ENCODE assay signal across 13 mouse cellular contexts in the genomic region with DNA sequence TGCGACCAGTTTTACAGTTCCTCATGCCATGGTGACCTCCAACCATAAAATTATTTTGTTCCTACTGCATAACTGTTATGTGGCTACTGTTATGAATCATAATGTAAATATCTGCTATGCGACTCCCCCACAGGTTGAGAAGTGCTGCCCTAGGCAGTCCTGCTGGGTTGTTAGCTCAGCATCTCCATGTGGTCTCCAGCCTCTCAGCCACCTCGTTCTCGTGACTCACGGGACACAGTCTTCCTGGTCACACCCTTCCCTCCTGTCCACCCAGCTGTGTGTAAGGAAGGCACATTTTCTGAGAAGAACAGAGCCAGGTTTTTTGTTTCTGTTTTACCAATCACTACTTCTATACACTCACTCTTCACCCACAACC. TPM values are rescaled to one million over a fixed set of nuclear protein-coding genes. Genes with fewer than 3 reads are reported as not detected.
DNase-seq lines count a peak whose midpoint lies in the region; ATAC-seq and TF ChIP-seq lines count a peak whose summit lies in the region.
"Had no signal": no experiment of that assay in that cellular context is flagged by ENCODE, and none has a peak within 500 bp of the region (broad histone marks: within the 10 kb centered on the region; RNA-seq: fewer than 3 reads in every experiment).

No protein-coding gene starts in this region.

- TF ChIP-seq POLR2A in myocyte (IDR thresholded peaks at IDR 0.05; ENCODE audit: insufficient read length, low read depth) = no peak

- peak overlapping the region; percentile 82 for H3K4me3 ChIP-seq in megakaryocyte, embryonic 14.5 days (replicated peaks)
- no peak overlapping the region for H3K4me3 ChIP-seq in myocyte
- H3K4me3 ChIP-seq: embryonic facial prominence, embryonic 12.5 days; hindbrain, embryonic 12.5 days; limb, embryonic 13.5 days had no signal

- H3K4me1 ChIP-seq in megakaryocyte, embryonic 14.5 days = peaks cover 99% of the 10 kb centered on the region
- H3K4me1 ChIP-seq: embryonic facial prominence, embryonic 12.5 days; hindbrain, embryonic 12.5 days had no signal

- H3K36me3 ChIP-seq in megakaryocyte, embryonic 14.5 days (replicated peaks; ENCODE audit: low read length) = peaks cover 95% of the 10 kb centered on the region
- H3K36me3 ChIP-seq in myocyte (ENCODE audit: control insufficient read depth, insufficient read depth) = no peaks in the 10 kb centered on the region

- no peak for ATAC-seq in megakaryocyte, adult 5-6 weeks (ENCODE audit: poor library complexity, severe bottlenecking)
- ATAC-seq in activated CD4-positive, CD25-positive, alpha-beta regulatory T cell, adult 4 months = peak; percentile 10
- ATAC-seq: intestine, postnatal 0 days had no signal

- H3K4me2 ChIP-seq in myocyte (ENCODE audit: low read depth) = peak overlapping the region; percentile 68
- H3K4me2 ChIP-seq: embryonic facial prominence, embryonic 12.5 days; hindbrain, embryonic 12.5 days; limb, embryonic 13.5 days had no signal

- peaks cover 4% of the 10 kb centered on the region; the same call in 1 of the 2 replicates for H3K9me3 ChIP-seq in megakaryocyte, embryonic 14.5 days
- H3K9me3 ChIP-seq: embryonic facial prominence, embryonic 12.5 days; hindbrain, embryonic 12.5 days; limb, embryonic 13.5 days had no signal

- H3K79me2 ChIP-seq in myocyte (ENCODE audit: control insufficient read depth, insufficient read depth) = no peaks in the 10 kb centered on the region

- no peak overlapping the region for H3ac ChIP-seq in myocyte (ENCODE audit: control insufficient read depth, insufficient read length)

- no peaks in the 10 kb centered on the region for H3K27me3 ChIP-seq in megakaryocyte, embryonic 14.5 days (replicated peaks)
- no peaks in the 10 kb centered on the region for H3K27me3 ChIP-seq in myocyte (ENCODE audit: control insufficient read depth, insufficient read depth, insufficient read length)
- H3K27me3 ChIP-seq: embryonic facial prominence, embryonic 12.5 days; hindbrain, embryonic 12.5 days; limb, embryonic 13.5 days had no signal

- DNase-seq in CD4-positive, CD25-positive, alpha-beta regulatory T cell, adult 2 months (ENCODE audit: low read depth, low spot score) = peak; percentile 59
- DNase-seq in retina, postnatal 1 day = no peak
- DNase-seq in T-cell, adult 2 months (ENCODE audit: low spot score) = no peak
- DNase-seq: adrenal gland, adult 8-10 months; midbrain, embryonic 14.5 days had no signal

TF ChIP-seq in myocyte, 11 proteins besides CTCF, POLR2A, EP300 and RAD21:
- TF ChIP-seq USF1 (IDR thresholded peaks at IDR 0.05; ENCODE audit: low read depth) = no peak

RNA-seq across cellular contexts. Expression of a gene that starts 26.5 kb away (rescaled TPM):
- 13.0 and 18.4 TPM in 2 replicates for polyA plus RNA-seq in megakaryocyte, embryonic 14.5 days (2012; ENCODE audit: insufficient read depth, low replicate concordance)
- total RNA-seq in megakaryocyte, adult 5-6 weeks (2015) = 13.9 and 15.1 TPM in 2 replicates
- total RNA-seq in megakaryocyte, adult 5-6 weeks (2017) = 10.2 and 11.5 TPM in 2 replicates
- 10 to 100 TPM; 27.2 to 27.5 TPM for polyA plus RNA-seq in activated CD4-positive, CD25-positive, alpha-beta regulatory T cell, adult 4 months (2017; shearing (Covaris generic))
- 54.7 TPM for polyA plus RNA-seq in myocyte (2012; fragmentation: generic; extraction: Trizol)
